ENCODE assay signal across 11 mouse cellular contexts in genomic region chr8:122752111-122752721, GRCm38 (mm10). TPM values are rescaled to one million over a fixed set of nuclear protein-coding genes. Genes with fewer than 3 reads are reported as not detected.
DNase-seq lines count a peak whose midpoint lies in the region; ATAC-seq and TF ChIP-seq lines count a peak whose summit lies in the region.
"Had no signal": no experiment of that assay in that cellular context is flagged by ENCODE, and none has a peak within 500 bp of the region (broad histone marks: within the 10 kb centered on the region; RNA-seq: fewer than 3 reads in every experiment).

No protein-coding gene starts in this region.

- H3K9me3 ChIP-seq in E14TG2a.4 (ENCODE audit: low read length): no peaks in the 10 kb centered on the region
- H3K9me3 ChIP-seq: limb, embryonic 12.5 days; neural tube, embryonic 12.5 days had no signal

- no peaks in the 10 kb centered on the region for H3K36me3 ChIP-seq in E14TG2a.4 (ENCODE audit: insufficient read depth, low read length)
- H3K36me3 ChIP-seq: limb, embryonic 12.5 days; neural tube, embryonic 12.5 days had no signal

- H3K4me3 ChIP-seq in E14TG2a.4 (replicated peaks; ENCODE audit: low read length): peak overlapping the region; percentile 66
- H3K4me3 ChIP-seq: limb, embryonic 12.5 days; neural tube, embryonic 12.5 days had no signal

- no peak for TF ChIP-seq CTCF in E14TG2a.4 (conservative IDR thresholded peaks at IDR 0.05; ENCODE audit: low read length)

- intact Hi-C loops in left cerebral cortex, postnatal 4 days (cut with DNase I): no loop called here

- H3K27me3 ChIP-seq in E14TG2a.4 (ENCODE audit: insufficient read depth, low read length): peaks cover 35% of the 10 kb centered on the region

- H3K4me1 ChIP-seq in E14TG2a.4 (replicated peaks; ENCODE audit: low read depth, low read length): peaks cover 6% of the 10 kb centered on the region; the same call in 1 of the 2 replicates

- ATAC-seq in monocyte, adult 5-6 weeks (replicated peaks; ENCODE audit: insufficient number of reproducible peaks, low FRiP score, low TSS enrichment, poor library complexity, severe bottlenecking): no peak
- ATAC-seq: inflammation-experienced regulatory T-cells, adult 6 months had no signal

- peak; percentile 72 for DNase-seq in cerebellum, adult 11 months
- DNase-seq in frontal cortex, postnatal 14 days (ENCODE audit: low spot score in 2 of 2): peak; percentile 58 to 60
- DNase-seq in left cerebral cortex, postnatal 4 days: peak; percentile 94
- no peak for DNase-seq in urinary bladder, adult 2 months (ENCODE audit: low spot score)
- DNase-seq in kidney, adult 9 months: no peak
- no peak for DNase-seq in spleen, adult 12 weeks (ENCODE audit: low spot score)

RNA-seq across cellular contexts. Expression of gene Acsf3, which starts 23.1 kb away (rescaled TPM):
- total RNA-seq in left cerebral cortex, postnatal 4 days (2021): 10 to 100 TPM; 17.4 to 17.8 TPM
- 14.2 and 14.4 TPM in 2 replicates for polyA plus RNA-seq in urinary bladder, adult 2 months (2012; rRNA removed)
- 2.6 to 6.0 TPM (median 4.1 TPM) in 3 replicates for total RNA-seq in monocyte, adult 5-6 weeks (2017)

RNA-seq across cellular contexts. Expression of gene Cbfa2t3, which starts 53.3 kb away (rescaled TPM):
- 10 to 100 TPM; 20.7 to 20.8 TPM for total RNA-seq in left cerebral cortex, postnatal 4 days (2021)
- 0.95 and 4.0 TPM in 2 replicates for polyA plus RNA-seq in urinary bladder, adult 2 months (2012; rRNA removed)
- 21.2 to 48.6 TPM (median 32.6 TPM) in 3 replicates for total RNA-seq in monocyte, adult 5-6 weeks (2017)

Comparison
In these comparisons a context has a peak if more than half of its experiments do, and no peak if none do; other contexts are left out.
1. DNase-seq: peak in cerebellum, adult 11 months (single experiment), frontal cortex, postnatal 14 days (2 of 2) and left cerebral cortex, postnatal 4 days (single experiment); none in urinary bladder, adult 2 months (single experiment), kidney, adult 9 months (single experiment) and spleen, adult 12 weeks (single experiment).